Mouse (Mus musculus): ENCODE measurements around the gene 3110082J24Rik. TPM values are rescaled to one million over a fixed set of nuclear protein-coding genes. Genes with fewer than 3 reads are reported as not detected.

3110082J24Rik gene
- total RNA-seq, 1 experiment from 2014 or later: not detected

DNA sequence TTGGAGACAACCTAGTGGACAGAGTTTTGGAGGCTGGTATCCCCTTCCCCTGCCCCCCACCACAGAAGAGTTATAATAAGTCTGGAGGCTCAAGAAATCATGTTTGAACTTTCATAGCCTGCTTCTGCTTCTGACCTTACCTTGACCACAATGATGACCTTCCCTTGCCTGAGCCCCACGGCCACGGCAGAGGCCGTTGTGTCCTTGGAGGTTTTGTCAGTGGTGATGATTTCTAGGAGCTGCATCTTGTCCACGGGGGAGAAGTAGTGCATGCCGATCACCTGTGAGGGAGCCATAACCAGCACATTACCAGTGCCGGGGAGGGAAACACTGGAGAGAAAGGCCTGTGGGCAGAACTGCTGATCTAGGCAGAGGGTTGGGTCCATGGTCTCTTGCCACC lies 16.6 kb upstream of the 3110082J24Rik start:
- no peak for ATAC-seq (ENCODE audit: extremely low read depth, insufficient number of reproducible peaks, low FRiP score, poor library complexity, severe bottlenecking)

DNA sequence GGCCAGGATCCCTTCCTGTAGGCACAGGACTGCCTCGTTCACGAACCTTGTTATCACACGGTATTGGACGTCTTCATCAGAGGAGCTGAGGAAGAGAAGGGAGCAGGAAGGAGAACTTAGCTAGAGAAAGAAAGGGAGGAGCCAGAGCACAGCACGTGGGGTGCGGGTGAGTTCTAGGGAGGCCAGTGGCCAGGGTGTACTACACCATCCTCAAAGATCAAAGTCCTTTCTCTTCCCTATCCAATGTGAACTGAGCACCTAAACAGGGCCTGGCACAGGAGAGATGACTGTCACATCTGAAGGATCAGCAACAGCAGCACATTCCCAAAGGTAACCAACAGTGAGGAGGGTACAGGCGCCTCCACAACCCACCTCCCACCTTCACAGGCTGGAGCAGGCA lies 14.2 kb upstream of the 3110082J24Rik start:
- ATAC-seq (ENCODE audit: extremely low read depth, insufficient number of reproducible peaks, low FRiP score, poor library complexity, severe bottlenecking): no peak

DNA sequence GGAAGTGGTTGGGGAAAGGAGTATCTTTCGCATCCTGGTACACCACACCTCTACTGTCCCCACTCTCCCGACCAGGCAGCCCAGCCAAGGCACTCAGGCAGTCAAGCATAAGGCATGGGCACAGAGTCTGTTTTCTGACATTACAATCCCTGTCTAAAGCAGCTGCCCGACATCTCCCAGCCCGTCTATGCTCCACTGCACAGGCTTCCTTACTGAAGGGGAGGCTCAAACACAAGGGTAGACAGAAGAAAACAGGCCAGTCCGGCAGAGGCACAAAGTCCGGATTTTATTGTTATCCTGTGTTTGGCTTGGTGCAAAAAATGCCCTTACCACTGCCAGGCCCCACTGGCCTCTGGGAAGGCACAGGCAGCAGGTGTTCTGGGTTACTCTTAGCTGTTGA lies 13.3 kb upstream of the 3110082J24Rik start:
- ATAC-seq (ENCODE audit: extremely low read depth, insufficient number of reproducible peaks, low FRiP score, poor library complexity, severe bottlenecking): no peak

DNA sequence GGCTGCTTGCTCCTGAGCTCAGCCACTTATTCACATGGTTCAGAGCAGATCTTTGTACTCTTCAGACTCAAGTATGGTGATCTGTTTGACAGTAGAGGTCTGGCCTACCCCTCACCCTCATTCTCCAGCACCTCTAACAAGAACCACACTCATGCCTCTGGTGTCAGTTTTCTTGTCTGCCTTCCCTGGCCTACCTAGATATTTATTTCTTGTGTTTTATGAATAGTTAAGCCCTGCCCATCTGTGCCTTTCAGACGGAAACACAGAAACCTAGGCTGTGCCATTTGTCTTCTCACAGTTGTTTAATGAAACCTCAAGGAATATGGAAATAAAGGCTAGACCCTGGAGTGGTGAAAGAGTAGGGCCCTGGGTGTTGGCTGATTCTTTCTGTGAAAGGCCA lies 12.1 kb upstream of the 3110082J24Rik start:
- no peak for ATAC-seq (ENCODE audit: extremely low read depth, insufficient number of reproducible peaks, low FRiP score, poor library complexity, severe bottlenecking)

DNA sequence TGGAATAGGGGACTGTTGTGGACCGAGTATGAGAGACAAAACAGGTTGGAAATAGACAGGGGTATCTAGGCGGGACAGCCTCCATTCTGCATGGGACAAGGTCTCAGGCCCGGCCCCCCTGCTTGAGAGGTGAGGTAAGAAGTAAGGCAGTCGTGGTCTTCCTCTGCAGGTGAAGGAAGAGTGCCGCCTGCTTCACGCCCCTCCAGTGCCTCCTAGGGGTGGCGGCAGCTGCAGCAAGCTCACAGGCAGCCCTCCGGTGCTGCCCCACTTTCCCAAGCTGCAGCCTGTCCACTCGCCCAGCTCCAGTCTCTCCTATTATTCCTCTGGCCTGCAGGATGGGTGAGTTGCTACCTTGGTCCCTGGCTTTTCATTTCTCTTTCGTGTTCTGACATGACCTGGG lies 9.8 kb upstream of the 3110082J24Rik start:
- ATAC-seq (ENCODE audit: extremely low read depth, insufficient number of reproducible peaks, low FRiP score, poor library complexity, severe bottlenecking): no peak

DNA sequence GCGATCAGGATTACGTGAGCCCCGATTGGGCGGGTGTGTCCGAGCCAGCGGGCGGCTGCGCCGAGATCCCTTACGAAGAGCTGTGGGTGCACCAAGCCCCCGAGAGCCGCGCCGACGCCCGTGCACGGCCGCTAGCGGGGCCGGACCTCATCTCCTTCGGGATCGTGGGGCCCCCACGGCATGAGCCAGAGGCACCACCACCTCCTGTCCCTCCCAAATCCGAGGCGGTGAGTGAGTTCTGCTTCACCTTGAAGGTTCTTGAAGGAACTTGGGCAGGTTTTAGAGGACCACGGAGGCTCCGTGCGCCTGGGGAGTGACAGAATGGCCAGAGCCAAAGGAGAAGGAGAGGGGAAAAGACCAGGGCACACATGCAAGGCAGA lies 8.9 kb upstream of the 3110082J24Rik start:
- no peak for ATAC-seq (ENCODE audit: extremely low read depth, insufficient number of reproducible peaks, low FRiP score, poor library complexity, severe bottlenecking)

DNA sequence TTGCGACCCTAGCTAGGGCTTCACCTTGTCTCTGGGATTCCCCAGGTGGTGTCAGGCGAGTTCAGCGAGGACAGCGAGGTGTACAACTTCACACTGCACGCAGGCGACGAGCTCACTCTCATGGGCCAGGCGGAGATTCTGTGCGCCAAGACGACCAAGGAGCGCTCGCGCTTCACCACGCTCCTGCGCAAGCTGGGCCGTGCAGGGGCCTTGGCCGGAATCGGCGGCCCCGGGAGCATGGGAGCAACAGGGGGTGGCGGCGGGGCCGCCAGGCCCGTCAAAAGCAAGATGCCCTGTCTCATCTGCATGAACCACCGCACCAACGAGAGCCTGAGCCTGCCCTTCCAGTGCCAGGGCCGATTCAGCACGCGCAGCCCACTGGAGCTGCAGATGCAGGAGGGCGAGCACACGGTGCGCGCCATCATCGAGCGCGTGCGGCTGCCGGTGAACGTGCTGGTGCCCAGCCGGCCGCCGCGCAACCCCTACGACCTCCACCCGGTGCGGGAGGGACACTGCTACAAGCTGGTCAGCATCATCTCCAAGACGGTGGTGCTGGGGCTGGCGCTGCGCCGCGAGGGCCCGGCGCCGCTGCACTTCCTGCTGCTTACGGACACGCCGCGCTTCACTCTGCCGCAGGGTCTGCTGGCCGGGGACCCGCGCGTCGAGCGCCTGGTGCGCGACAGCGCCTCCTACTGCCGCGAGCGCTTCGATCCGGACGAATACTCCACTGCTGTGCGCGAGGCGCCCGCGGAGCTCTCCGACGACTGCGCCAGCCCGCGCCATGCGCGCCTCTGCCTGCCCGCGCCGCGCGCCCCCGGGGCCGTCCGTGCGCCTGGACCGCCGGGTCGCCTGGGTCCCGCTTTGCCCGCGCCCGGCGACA lies 8.2 kb upstream of the 3110082J24Rik start:
- no peak for ATAC-seq (ENCODE audit: extremely low read depth, insufficient number of reproducible peaks, low FRiP score, poor library complexity, severe bottlenecking)

DNA sequence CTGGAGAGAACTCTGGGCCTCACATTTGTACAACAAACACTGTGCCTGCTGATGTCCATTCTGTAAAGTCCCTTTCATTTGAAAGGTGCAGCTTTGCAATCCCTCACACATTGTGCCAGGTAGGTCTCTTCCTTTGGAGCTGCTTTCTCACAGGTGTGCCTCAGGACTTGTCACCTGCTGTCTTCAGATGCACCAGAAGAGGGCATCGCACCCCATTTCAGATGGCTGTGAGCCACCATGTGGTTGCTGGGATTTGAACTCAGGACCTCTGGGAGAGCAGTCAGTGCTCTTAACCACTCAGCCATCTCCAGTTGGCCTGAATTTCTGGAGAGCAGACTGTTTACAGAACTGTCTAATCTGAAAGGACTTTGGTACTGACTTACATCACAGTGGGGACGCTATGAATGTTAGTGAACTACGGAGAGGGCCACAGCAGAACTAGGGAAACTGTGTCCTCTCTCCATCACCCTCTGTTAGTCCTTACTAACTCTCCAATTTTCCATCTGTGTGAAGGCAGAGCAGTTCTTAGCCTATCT lies 6.7 kb upstream of the 3110082J24Rik start:
- ATAC-seq (ENCODE audit: extremely low read depth, insufficient number of reproducible peaks, low FRiP score, poor library complexity, severe bottlenecking): no peak

DNA sequence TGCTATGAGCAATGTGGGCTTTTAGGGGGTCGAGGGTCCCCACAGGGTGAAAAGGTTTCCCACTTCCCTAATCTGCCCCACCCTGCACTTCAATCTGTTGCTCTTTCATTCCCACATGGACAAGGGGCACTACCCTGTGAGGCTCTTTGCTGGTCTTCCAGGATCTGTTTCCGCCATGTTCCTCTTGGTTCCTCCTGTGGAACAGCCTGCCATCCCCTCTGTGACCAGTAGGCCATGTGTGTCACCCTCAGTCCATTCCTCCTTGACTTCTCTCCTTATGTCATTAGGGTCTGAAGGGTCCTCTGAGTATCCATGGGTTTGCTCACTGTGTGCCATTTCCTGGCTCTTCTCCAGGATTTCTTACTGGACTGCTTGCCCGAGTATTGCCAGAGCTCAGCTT lies 5.9 kb upstream of the 3110082J24Rik start:
- no peak for ATAC-seq (ENCODE audit: extremely low read depth, insufficient number of reproducible peaks, low FRiP score, poor library complexity, severe bottlenecking)

DNA sequence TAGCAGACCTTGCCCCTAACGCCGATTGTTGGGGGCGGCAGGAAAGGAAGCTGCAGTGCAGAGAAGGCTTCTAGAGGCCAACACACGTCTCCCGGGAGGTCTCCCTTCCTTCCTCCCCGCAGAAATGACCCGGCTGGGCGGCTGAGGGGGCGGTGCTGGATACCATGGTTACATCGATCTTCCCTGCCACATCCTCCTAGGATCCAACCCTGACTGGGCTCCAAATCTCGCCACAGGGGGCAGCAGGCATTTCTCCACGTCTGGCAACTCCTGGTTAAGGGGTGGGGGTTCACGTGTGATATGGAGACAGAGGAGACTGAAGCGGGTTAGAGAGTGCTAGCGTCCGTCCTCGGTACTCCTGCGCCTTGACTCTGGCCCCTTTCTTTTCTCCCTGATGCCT lies 5.2 kb upstream of the 3110082J24Rik start:
- ATAC-seq (ENCODE audit: extremely low read depth, insufficient number of reproducible peaks, low FRiP score, poor library complexity, severe bottlenecking): no peak

DNA sequence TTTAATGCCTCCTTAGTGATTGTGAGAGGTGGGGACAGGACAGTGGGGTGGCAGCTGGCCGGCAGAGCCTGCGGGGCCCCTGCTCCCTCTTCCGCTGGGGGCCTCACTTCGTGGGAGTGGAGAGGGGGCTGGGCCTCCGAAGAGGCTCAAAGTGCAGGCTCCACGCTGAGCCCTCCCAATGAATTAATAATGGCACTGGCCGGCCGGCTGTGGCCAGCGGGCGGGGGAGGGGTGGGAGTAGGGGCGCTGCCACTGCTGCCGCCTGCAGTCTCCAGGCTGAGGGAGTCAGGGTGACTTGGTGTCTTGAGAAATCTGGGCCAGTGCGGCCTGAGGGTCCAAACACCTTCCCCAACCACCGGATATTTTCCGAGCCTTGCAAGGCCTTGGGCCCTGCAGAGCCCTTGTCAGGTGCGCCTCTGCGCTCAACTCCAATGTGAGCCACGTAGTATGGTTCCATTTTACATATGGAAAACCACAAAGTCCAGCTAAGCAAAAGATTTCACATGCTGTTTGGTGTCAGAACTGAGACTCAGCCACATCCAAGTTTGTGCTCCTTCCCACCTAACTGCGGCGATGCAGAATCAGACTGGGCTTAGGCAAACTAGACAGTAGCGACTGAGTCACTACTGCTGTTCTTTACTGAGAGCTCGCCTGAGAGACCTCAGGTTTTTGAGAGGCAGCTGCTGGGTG lies 4.6 kb upstream of the 3110082J24Rik start:
- no peak for ATAC-seq (ENCODE audit: extremely low read depth, insufficient number of reproducible peaks, low FRiP score, poor library complexity, severe bottlenecking)

DNA sequence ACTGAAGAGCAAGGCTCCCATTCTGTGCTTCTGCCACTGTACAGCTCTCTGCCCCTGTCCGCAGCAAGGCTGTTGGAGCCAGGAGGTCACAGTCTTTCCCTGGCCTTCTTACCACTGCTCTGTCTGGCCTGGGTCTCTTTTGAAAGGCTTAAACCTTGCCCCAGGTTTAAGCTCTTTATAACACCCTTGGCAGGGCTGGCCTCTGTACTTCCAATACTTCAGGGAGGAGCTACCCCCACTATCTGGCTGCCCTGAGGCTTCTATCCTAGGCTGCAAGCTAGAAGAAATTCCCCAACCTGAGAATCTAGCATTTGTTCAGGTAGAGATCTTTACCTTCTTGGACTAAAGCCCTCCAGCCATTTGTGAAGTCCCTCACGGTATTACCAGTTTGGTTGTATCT lies 4.0 kb upstream of the 3110082J24Rik start:
- ATAC-seq (ENCODE audit: extremely low read depth, insufficient number of reproducible peaks, low FRiP score, poor library complexity, severe bottlenecking): no peak

DNA sequence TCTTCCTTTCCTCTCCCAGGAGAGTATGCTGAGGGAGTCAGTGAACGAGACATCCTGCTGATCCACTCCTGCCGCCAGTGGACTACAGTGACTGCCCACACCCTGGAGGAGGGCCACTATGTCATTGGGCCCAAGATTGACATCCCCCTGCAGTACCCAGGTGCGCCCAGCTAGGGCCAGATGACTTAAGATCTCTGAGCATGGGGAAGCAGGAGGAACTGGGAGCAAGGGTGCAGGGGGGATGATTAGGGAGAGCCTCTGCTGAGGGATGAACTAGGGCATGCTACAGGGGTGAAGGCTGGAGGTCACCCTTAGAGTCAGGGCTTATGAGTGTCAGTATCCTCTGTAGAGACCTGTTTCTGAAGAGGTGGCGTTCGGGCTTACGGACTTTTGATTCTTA lies 2.3 kb upstream of the 3110082J24Rik start:
- no peak for ATAC-seq (ENCODE audit: extremely low read depth, insufficient number of reproducible peaks, low FRiP score, poor library complexity, severe bottlenecking)

DNA sequence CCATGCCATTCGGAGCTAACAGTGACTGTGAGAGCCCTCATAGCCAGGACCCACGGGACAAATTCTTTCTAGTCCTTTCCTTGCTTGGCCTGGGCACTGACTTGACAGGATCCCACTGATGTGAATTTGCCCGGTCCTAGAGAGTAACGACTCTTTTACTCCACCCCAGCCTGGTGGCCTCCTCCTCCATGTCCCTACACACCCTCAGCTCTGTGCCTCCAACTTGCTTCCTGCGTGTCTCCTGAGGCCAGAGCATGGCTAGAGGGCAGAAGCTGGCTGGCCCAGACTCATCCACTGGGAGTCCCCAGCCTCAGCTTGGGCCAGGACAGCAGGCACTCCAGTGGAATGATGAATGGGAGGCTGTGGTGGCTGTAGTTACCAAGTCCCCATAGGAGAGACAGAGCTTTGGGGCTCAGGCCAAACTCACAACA lies 1.7 kb upstream of the 3110082J24Rik start:
- no peak for ATAC-seq (ENCODE audit: extremely low read depth, insufficient number of reproducible peaks, low FRiP score, poor library complexity, severe bottlenecking)

DNA sequence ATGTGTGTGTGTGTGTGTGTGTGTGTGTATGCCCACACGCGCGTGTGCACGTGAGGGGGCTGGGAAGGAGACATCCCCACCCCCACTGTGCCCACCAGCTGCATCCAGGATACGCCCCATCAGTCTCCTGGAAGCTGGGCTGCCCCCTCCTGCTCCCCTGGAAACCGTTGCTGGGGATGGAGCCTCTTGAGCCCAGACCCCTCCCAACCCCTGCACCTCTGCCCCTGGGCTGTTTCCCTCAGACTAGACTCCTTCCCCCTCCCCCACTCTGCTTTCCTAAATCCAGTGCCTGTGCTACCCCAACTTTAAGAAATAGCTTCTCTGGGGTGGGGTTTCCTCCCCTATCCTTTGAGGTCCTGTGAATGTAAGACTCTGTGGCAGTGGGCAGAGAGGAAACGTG lies 1.3 kb upstream of the 3110082J24Rik start:
- no peak for ATAC-seq (ENCODE audit: extremely low read depth, insufficient number of reproducible peaks, low FRiP score, poor library complexity, severe bottlenecking)

DNA sequence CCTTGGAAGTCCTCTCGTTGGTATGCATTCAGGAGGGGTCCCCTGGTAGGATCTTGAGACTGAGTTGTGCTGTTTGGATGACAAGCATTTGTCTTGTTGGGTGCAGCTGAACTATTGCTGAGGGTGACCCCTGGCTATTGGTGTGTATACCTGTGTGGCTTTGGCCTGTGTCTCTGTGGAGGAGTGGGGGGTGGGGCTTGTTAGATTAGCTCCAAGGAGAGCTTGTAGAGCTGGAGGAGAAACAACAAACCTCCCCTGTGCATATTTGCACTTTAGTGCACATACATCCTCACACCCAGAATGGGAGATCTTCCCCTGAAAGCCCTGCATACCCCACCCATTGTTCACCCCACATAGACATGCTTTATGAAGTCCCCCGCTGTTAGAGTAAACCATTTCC lies 870 bp upstream of the 3110082J24Rik start:
- no peak for ATAC-seq (ENCODE audit: extremely low read depth, insufficient number of reproducible peaks, low FRiP score, poor library complexity, severe bottlenecking)

DNA sequence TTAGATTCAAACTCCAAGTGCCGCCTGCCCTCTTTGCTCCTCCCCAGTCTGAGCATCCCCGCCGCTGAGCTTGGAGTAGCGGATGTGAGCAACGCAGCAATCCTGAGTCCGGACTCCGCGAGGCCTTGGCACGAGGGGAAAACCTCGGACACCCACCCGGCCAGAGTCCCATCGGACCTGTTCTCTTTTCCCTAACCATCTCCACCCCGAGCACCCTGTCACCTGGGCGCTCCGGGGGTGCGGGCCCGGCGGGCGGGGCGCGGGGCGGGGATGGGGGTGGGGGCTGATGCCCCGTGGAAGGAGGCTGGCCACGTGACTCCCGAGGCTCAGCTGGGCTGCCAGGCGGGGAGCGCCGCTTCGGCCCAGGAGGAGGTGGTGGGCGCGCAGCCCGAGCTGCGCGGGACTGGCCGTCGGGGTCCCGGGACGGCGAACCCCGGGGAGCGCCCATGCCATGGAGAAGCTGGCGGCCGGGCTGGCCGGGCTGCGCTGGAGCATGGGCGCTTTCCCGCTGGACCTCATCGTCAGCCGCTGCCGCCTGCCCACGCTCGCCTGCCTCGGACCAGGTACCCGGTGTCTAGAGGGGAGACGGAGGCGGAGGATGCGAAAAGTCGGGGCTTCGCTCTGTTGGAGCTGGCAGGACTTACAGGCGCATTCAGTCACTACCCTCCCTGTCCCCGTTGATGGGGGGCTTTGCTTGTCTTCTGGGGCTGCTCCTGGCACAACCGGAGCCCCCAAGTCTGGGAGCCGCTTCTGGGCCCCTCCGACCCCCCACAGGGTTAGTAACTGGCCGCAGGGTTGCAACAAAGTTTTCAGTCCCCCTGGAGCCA lies 832 bp downstream of the 3110082J24Rik start, which contains the start of gene Garem2:
Gene Garem2 (plus strand): TSS at position 321 of the 827 bp plus-strand sequence.
- no peak for ATAC-seq (ENCODE audit: extremely low read depth, insufficient number of reproducible peaks, low FRiP score, poor library complexity, severe bottlenecking)

DNA sequence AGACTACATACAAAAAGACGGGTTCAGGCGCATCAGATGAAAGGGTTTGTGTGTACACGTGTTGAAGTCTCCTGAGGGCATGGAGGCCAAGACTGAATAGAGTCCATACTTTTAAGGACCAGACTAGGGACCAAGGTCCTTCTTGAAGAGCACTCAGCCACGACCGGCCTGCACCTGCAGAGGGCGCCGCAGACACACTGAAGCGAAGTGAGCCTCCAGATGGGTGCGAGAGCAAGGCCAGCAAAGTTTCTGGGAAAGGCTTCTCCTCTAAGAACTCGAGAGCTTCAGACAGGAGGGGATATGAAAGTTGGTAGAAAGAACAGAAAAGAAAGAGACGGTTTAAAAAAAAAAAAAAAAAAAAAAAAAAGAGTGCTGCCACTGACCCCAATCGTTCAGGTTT lies 1.5 kb downstream of the 3110082J24Rik start:
- no peak for ATAC-seq (ENCODE audit: extremely low read depth, insufficient number of reproducible peaks, low FRiP score, poor library complexity, severe bottlenecking)

DNA sequence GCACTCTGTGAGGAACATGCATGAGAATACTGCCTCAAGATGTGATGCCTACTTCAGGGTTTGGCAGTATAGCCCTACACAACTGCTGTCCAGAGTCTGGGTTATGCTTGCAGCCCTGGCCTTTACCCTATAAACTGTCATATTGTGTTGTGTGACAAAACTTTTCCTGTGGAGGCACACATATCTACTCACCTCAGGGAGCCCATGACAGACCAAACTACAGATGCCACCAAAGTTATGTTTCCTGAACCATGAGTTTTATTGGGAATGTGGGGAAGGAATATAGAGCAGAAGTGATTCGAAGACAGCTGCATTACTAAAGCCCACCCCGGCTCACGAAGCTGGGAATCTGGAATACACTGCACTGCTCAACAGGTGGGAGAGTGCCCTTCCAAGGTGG lies 2.5 kb downstream of the 3110082J24Rik start:
- no peak for ATAC-seq (ENCODE audit: extremely low read depth, insufficient number of reproducible peaks, low FRiP score, poor library complexity, severe bottlenecking)

All from neutrophil, adult 5-6 weeks (primary cell).